Mouse (Mus musculus) thymus, postnatal 36 days (tissue): ENCODE data around the gene Chrnd.

Source experiments
- DNase-seq, 2 experiments: peaks; one replicate each; pipeline ENCODE4 v3.0.0; 2022; ENCODE audit warnings: mixed read lengths in 2 of 2

Chrnd gene

DNA sequence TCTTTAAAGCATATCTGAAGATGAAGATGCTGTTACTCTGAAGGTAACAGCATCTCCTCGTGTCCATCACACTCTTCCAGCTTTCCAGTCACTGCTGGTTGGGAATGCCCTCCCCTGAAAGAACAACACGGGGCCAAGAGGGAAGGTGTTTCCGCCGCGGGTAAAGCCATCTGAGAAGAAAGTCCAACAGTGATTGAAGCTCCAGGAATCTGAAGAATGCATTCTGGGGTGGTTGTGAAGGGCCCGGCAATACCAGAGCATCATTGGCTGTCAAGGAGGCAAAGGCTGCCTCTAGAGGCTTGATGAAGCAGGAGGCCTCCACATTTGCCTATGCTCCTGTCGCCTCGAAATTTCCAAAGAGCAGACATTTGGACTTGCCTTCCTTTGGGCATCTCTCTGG is 48.6 kb downstream of the Chrnd start:
- no peak for DNase-seq

DNA sequence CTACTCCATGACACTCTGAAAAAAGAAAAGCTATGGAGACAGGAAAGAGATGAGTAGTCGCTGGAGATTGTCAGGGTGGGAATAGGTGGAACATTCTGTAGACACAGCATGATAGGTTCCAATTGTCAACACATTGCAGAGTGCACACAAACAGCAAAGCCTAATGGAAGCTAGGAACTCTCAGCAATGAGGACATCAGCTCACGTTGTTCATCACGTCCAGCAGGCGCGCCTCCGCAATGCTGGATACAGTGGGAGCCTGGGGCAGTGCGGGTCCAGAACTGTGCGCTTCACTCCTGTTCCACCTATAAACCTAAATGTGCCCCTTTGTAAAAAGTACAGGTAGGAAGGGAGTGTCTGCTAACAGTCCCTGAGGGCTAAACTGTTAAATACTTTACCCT is 52.6 kb downstream of the Chrnd start:
- DNase-seq, result no peak

DNA sequence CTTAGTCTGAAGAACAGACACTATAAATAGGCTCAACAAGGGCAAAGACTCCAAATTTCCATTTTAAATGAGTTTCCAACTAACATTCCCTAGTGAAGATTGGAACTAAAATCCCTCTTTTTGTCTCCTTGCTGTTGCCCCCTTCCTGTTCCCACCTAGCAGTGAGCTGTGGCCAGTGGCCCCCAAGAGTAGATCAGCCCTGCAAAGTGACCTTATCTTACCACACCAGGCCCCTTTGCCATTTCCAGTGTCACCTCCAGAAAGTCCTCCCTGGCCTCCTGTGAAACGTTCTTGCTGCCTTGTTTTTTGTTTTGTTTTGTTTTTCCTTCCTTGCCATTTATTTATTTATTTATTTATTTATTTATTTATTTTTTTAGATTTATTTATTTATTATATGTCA is 55.0 kb downstream of the Chrnd start:
- no peak for DNase-seq

DNA sequence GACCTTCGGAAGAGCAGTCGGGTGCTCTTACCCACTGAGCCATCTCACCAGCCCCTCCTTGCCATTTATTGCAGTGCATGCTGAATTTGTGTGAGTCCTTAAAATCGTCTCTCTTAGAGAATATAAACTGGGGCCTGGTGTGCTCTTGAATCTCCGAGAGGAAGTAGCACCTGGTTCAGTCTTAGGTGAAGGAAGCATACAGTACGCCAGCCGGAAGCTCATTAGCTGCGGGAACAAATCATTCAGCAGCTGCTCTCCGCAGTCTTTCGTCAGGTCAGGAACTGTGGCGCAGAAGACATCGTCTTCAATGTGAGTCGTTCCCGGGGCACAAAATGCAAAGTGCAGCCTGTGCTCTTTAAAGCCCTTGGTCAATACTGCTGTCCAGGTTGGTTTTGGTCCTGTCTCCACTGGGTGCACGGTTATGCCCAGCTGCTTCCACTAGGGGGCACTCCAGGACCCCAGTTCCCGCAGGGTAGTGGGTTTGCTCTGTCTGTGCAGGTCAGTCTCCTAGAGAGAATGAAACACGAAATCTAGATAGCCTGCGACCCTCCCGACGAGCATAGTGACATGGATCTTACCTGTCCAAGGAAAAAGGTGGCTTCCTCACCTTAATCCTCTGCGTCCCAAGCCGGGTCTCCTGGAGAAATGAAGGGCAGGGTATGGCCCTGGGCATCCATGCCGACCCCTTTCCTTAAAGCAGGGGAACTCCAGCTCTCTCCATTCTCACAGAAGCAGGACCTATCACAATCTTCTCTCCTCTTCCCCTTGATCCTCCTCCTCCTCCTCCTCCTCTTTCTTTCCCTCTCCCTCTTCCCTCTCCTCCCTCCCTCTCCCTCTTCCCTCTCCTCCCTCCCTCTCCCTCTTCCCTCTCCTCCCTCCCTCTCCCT is 55.8 kb downstream of the Chrnd start:
- DNase-seq, result peak; percentile 69 to 72
